Mouse (Mus musculus) large intestine, adult 2 months (tissue): Measurements from ENCODE around the gene Card11. TPM values are rescaled to one million over a fixed set of nuclear protein-coding genes. Genes with fewer than 3 reads are reported as not detected.

Source experiments
- DNase-seq: peaks from one replicate; pipeline ENCODE4 v3.0.0-alpha.2; 2012; ENCODE audit warnings: low read depth, low spot score
- WGBS: fragments of 180-500 bp; shearing (Covaris S2); methylation state at CpG from one replicate; pipeline ENCODE4 v1.1.7; 2018; 5-methylcytosine and 5-hydroxymethylcytosine counted together
- polyA plus RNA-seq: library from polyadenylated mRNA; depleted of rRNA; stranded (reverse); fragments of >200 nt; gene quantifications from 2 replicates; pipeline ENCODE4 v1.2.3, GENCODE M21; 2012

Card11 gene
- polyA plus RNA-seq, 1 experiment, result 14.8 TPM

DNA sequence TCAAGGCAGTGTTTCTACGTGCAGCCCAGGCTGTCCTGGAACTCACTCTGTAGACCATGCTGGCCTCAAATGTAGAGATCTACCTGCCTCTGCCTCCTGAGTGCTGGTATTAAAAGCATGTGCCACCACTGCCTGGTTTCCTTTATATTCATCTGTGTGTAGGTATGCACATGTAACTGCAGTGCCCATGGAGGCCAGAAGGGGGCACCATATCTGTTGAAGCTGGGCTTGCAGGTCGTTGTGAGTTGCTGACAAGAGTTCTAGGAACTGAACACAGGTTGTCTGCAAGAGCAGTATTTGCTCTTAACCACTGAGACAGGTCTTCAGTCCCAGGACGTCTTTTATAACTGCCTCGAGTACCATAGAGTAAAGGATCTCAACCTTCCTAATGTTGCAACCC, 2.6 kb downstream of the Card11 start:
- WGBS, result 64% methylated on average over 4 of the region's 4 CpGs
- DNase-seq, result no peak

DNA sequence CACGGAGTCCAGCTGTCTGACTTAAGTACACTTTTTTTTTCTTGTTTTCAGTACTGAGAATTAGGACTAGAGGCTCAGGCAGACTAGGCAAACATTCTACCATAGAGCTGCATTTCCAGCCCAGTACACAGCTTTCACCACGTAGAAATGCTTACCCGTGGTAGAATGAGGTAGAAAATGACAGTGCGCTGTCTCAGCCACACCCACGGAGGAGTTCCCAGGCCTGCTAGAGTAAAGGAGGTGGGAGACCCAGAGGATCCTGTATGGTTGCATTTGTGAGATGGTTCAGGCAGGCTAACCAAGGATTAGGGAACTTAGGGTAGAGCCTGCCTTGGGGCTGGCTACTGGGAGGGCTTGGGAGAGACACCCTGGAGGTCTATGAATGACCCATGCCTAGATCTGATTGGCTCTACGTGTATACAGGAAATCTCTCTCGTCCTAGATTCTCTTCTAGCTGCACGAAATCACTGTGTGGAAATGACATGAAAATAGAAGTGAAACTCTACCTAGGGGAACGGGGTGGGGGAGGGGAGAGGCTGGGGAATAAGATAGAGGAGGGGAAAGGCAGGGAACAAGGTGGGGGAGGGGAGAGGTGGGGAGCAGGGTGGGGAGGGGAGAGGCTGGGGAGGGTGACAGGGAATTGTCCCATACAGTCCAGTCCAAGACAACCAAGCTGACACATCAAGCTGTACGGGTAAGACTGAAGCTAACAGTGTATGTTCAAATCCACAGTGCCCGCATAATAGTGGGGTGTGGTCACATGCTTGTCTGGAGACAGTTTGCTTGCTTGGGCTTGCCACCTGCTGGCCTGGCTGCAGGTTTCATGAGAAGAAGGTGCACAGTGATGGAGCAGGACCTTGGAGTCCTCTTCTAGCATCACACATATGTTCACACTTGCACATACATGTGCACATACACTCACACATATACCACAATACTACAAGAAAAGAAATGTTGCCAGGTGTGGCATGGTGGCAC, 8.0 kb downstream of the Card11 start:
- 56% methylated on average over 11 of the region's 11 CpGs for WGBS
- DNase-seq, result no peak

DNA sequence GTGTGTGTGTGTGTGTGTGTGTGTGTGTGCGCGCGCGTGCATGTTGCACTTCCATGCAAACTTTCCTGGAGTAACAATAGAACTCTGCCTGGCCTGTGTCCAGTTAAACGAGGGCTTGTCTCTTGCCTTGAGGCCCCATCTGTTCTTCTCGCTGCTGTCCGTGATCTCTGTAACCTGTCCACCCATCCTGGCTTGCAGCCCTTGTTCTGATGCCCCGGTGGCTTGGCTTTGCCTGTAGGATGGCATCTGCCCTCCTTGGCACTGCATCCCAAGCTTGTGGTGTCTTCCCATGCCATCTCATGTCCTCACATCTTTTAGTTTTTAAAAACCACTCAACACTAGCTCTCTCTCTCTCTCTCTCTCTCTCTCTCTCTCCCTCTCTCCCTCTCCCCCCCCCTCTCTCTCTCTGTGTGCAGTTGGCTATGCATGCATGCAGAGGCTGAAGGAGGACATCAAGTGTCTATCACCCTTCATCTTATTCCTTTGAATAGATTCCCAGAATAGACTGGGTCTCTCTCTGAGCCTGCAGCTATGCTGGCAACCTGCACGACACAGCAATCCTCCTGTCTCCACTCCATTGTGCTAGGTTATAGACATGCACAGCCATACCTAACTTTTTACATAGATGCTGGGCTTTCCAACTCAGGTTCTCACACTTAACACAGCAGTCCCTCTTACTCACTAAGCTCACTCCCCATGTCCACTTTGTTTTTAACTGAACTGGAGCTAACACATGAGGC, 14.9 kb downstream of the Card11 start:
- WGBS, result 88% methylated on average over 9 of the region's 9 CpGs
- DNase-seq, result no peak

GRCm38 (mm10) chr5:140981370-140981805, 19.0 kb downstream of the Card11 start:
- 22% methylated on average over 6 of the region's 6 CpGs for WGBS
- no peak for DNase-seq

DNA sequence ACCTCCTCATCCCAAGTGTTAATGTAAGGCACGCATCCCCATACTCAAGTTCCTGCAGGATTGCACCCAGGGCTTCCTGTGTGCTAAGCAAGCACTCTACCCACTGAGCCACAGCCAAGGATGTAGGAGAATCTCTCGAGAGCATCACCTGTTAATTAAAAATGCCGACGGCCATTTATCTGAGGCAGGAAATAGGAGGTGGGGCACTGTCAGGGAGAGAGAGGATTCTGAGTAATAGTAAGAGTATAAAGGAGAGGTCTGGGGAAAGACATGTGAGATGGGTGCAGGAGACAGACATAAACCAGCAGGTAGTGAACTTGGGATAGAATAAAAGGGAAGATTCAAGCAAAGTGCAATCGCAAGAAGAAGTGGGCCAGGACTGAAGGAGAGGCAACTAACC, 19.6 kb downstream of the Card11 start:
- DNase-seq, result no peak
- 74% methylated on average over 5 of the region's 5 CpGs for WGBS

- 87% methylated on average over 2 of the region's 2 CpGs for WGBS
- DNase-seq, result no peak
These were observed 20.3 kb downstream of the Card11 start for GRCm38 (mm10) chr5:140980051-140980450.

DNA sequence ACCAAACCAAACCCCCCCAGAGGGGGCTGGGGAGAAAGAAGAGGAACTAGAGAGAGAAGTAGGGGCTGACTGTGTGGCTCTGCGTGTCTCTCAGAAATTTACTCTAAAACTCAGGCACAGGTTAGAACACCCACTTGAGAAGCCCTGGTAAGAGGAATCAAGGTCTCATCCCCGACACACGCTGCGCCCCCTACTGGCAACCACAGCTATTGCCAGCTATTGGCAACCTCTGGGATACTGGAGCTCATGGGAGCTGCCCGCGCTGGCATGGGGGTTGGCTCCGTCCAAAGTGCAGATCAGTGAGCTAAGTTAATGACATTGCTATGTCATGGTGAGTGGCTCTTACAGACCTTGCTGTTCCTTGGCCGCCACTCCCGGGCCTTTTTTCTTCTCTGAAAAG, 37.4 kb downstream of the Card11 start:
- peak; percentile 19 for DNase-seq
- WGBS, result 23% methylated on average over 9 of the region's 9 CpGs

GRCm38 (mm10) chr5:140960732-140961131, 39.6 kb downstream of the Card11 start:
- DNase-seq, result no peak
- WGBS, result 92% methylated on average over 6 of the region's 6 CpGs

DNA sequence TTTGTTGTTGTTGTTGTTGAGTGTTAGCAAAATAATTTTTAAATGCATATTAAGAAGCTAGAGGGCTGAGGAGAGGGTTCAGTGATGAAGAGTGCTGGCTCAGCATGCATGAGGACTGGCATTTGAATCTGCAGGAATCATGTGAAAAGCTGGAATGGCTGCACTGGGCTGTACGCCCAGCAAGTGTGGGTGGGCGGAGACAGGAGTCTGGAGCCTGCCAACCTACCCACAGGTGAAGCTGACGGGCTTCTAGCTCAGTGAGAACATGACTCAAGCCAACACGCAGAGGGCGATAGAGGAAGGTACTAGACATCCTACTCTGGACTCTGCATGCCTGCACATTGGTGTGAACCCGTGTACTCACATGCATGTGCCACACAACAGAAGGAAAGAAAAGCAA, 41.2 kb downstream of the Card11 start:
- 44% methylated on average over 6 of the region's 6 CpGs for WGBS

GRCm38 (mm10) chr5:140957106-140957505, 43.3 kb downstream of the Card11 start:
- 72% methylated on average over 4 of the region's 4 CpGs for WGBS
- no peak for DNase-seq

More for the DNA sequence above, 41.2 kb downstream of the Card11 start:
- no peak for DNase-seq

GRCm38 (mm10) chr5:140955666-140956065, 44.7 kb downstream of the Card11 start:
- 89% methylated on average over 1 of the region's 1 CpGs for WGBS
- DNase-seq, result no peak

DNA sequence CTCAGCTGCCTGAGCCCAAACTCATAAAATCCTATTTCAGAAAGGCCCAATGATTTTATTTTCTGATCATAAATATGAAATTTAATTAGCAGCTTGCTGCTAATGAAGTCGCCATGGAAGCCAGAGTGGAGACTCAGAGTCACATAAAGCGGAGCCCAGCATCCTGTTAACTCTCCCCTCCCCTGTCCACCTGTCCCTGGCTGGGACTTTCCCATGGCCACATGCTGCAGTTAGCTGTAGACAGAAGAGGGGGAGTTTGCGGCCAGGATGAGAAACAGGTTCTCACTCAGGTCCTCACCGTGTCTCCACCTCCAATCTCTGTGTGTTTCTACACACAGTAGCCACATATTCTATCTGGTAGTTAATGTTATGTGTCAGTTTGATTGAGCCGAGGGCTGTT, 48.6 kb downstream of the Card11 start:
- 69% methylated on average over 5 of the region's 5 CpGs for WGBS

GRCm38 (mm10) chr5:140948009-140948408, 52.4 kb downstream of the Card11 start:
- no peak for DNase-seq
- WGBS, result 56% methylated on average over 10 of the region's 10 CpGs

More for the DNA sequence above, 48.6 kb downstream of the Card11 start:
- DNase-seq, result no peak

DNA sequence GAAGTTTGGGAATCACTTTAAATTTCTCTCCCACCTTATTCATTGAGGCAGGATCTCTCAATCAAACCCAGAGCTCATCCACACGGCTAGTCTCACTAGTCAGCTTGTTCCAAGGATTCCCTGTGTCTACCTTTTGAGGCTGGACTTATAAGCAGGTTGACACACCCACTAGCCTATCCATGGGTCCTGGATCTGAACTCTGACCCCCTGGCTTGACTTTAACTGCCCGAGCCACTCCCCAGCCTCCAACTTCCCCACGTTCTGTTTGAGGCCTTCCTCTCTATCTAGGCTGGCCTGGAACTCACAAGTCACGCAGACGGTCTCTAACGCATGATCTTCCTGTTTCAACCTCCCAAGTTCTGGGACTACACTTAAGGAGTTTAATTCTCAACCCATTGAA, 54.3 kb downstream of the Card11 start:
- WGBS, result 39% methylated on average over 6 of the region's 6 CpGs
- peak; percentile 13 for DNase-seq

DNA sequence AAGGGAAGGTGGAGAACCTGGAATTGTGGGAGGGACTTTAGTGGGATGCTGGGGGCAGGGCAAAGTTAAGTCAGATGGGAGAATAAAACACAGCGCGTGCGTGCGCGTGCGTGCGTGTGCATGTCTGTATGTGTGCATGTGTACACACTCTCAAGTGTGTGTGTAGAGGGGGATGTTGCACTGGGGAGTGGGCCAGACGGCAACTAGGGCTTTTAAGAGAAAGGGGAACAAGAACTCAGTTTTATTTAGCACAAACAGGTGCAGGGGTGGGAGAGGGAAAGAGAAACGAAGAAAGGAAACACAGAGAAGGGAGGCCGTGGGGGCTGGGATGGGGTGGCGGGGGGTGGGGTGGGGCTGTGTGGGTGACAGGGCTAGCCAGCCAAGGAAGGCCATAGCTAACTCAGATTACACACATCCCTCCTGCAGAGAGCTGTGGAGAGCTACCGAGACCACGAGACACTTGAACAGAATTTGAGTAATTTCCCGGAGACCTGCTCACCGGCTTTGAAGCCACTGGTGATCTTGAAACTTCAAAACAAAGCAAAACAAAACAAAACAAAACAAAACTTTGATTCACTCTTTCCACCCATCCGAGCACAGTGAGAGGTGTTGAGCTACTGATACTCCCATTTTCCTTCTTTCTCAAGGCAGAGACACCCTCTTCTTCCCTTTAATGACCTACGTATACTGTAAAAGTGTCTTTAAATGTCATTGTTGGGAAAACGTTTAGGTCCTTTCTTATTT, 55.8 kb downstream of the Card11 start:
- 73% methylated on average over 18 of the region's 18 CpGs for WGBS
- no peak for DNase-seq

DNA sequence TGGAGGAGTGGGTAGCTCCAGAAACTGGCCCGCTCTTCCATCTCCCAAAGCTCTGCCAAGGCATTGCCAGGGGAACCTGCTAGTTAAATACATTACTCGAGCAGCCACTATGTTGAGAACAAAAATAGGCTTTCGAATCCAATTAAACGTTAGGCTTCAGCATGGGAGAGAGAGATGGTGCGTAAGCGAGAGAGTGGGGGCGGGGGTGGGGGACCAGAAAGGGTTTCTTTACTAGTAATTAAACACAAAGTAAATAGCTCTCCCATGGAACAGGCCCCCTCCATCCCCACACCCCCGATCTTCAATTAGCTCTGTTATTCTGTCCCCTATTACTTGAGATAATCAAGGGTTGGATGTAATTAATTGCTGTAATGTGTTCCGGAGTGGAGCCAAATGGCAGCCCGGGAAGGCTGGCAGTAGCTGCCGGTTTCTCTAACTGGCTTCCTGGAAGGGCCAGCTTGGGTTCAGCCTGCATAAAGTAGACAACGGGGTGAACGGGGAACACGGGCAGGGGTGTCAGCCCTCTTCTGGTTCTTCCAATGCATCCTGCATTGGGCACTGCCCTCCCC, 59.4 kb downstream of the Card11 start:
- no peak for DNase-seq
- 81% methylated on average over 14 of the region's 14 CpGs for WGBS

GRCm38 (mm10) chr5:140940257-140940922, 60.0 kb downstream of the Card11 start:
- DNase-seq, result no peak
- WGBS, result 62% methylated on average over 5 of the region's 5 CpGs

DNA sequence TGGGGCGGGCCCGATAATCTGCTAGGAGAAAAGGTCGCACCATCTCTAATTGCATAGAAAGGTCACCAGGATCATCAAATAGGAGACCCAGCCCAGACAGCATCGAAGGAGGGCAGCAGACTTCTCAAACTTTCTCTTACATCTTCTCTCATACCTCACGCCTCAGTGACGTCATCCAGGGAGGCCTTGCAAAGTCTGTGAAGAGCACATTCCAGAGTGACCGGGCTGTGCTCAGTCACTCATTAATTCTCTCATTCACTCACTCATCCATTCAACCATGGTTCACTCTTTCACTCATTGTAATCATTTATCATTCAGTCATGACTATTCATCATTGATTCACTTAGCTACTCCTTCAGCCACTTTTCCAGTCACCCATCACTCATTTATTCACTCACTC, 63.6 kb downstream of the Card11 start:
- WGBS, result 78% methylated on average over 7 of the region's 7 CpGs
- no peak for DNase-seq

DNA sequence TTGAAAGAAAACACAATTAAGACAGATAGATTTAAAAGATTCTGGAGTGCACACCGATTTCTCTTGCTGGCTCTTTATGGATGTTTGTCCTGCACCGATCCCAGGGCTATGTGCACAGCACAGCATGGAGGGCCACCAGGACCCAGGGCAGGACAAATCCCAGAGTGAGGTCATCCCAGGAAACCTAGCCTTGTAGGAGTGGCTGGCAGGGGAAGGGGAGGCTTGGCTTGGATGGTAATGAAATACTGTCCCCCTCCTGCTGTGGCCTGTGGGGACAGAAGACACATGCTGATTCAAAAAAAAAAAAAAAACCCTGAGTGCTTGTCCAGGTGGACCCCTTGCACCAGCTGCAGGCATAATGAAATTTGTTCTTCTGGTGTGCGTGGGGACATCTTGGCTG, 64.5 kb downstream of the Card11 start:
- WGBS, result 89% methylated on average over 3 of the region's 3 CpGs
- DNase-seq, result no peak
